Mouse (Mus musculus) kidney, embryonic 16.5 days (tissue): ENCODE data around the gene Cxcr5. TPM values are rescaled to one million over a fixed set of nuclear protein-coding genes. Genes with fewer than 3 reads are reported as not detected.

ENCODE experiments used
- ATAC-seq: fragments of 200-750 bp; cut with Nextera tagmentation; 2 replicates; pipeline ENCODE4 v1.8.0; 2017; ENCODE audit warnings: moderate TSS enrichment; ENCODE audit not compliant: low FRiP score, low TSS enrichment
- H3K27ac ChIP-seq: fragments of 300-500 bp; sonication (generic); 2 replicates; pipeline ENCODE4 v1.5.1; 2014; ENCODE audit warnings: low read length
- H3K27me3 ChIP-seq: fragments of 300-500 bp; sonication (generic); 2 replicates; pipeline ENCODE4 v1.6.1; 2014; ENCODE audit warnings: low read length, control low read depth, mixed read lengths; ENCODE audit not compliant: insufficient read depth
- H3K36me3 ChIP-seq: fragments of 300-500 bp; sonication (generic); 2 replicates; pipeline ENCODE4 v1.6.1; 2014; ENCODE audit warnings: low read length, control low read depth, mixed read lengths; ENCODE audit not compliant: insufficient read depth
- H3K4me1 ChIP-seq: fragments of 300-500 bp; sonication (generic); 2 replicates; pipeline ENCODE4 v1.6.1; 2014; ENCODE audit warnings: low read length, control low read depth, mixed read lengths; ENCODE audit not compliant: insufficient read depth
- H3K4me2 ChIP-seq: fragments of 300-500 bp; sonication (generic); replicated peaks from 2 replicates; pipeline ENCODE4 v1.6.1; 2014; ENCODE audit warnings: low read depth, low read length
- H3K4me3 ChIP-seq: fragments of 300-500 bp; sonication (generic); 2 replicates; pipeline ENCODE4 v1.5.1; 2014; ENCODE audit warnings: mild to moderate bottlenecking, low read length
- H3K9ac ChIP-seq: fragments of 300-500 bp; sonication (generic); replicated peaks from 2 replicates; pipeline ENCODE4 v1.6.1; 2014; ENCODE audit warnings: low read length
- H3K9me3 ChIP-seq: fragments of 300-500 bp; sonication (generic); 2 replicates; pipeline ENCODE4 v1.6.1; 2016; ENCODE audit warnings: low read length, control low read depth
- WGBS: fragments of 180-500 bp; shearing (Covaris S2); extraction: QIAGEN DNeasy Blood & Tissue Kit; methylation state at CpG from one replicate; pipeline ENCODE4 v1.1.7; 2014; 5-methylcytosine and 5-hydroxymethylcytosine counted together
- polyA plus RNA-seq: library from polyadenylated mRNA; unstranded; fragments of >200 nt; fragmentation: Nextera tagmentation; extraction: Ambion mirVana; gene quantifications from 2 replicates; pipeline ENCODE4 v1.2.1, GENCODE M21; 2015

The Cxcr5 gene
- polyA plus RNA-seq, 1 experiment from 2014 or later, result 0.11 TPM

GRCm38 (mm10) chr9:44600801-44601200 lies 39.1 kb upstream of the Cxcr5 start:
- ATAC-seq, result no peak
- H3K27me3 ChIP-seq, result no peaks in the 10 kb centered on the region
- no peak overlapping the region for H3K27ac ChIP-seq
- no peak overlapping the region for H3K4me2 ChIP-seq
- H3K4me3 ChIP-seq, result no peak overlapping the region
- no peak overlapping the region for H3K9ac ChIP-seq
- no peaks in the 10 kb centered on the region for H3K9me3 ChIP-seq
- peaks cover 32% of the 10 kb centered on the region for H3K4me1 ChIP-seq
- H3K36me3 ChIP-seq, result no peaks in the 10 kb centered on the region
- WGBS, result 76% methylated on average over 6 of the region's 6 CpGs

- ATAC-seq, result no peak
- Histone ChIP-seq H3K36me3 (no peaks in the 10 kb centered on the region), H3K9ac (0 out of 2 replicates have a peak overlapping the region, but pooled peaks have one; percentile 1), H3K27ac (peak overlapping the region; percentile 84), H3K4me1 (peaks cover 32% of the 10 kb centered on the region), H3K4me2 (peak overlapping the region; percentile 49), H3K9me3 (no peaks in the 10 kb centered on the region), H3K27me3 (no peaks in the 10 kb centered on the region), H3K4me3 (no peak overlapping the region)
- WGBS, result 16% methylated on average over 4 of the region's 6 CpGs
Observed at GRCm38 (mm10) chr9:44599616-44600015, 37.9 kb upstream of the Cxcr5 start.

- Histone ChIP-seq H3K27ac (peak overlapping the region; percentile 84), H3K4me3 (peak overlapping the region; percentile 24), H3K9me3 (no peaks in the 10 kb centered on the region), H3K4me2 (peak overlapping the region; percentile 49), H3K27me3 (no peaks in the 10 kb centered on the region), H3K36me3 (no peaks in the 10 kb centered on the region), H3K4me1 (peaks cover 32% of the 10 kb centered on the region), H3K9ac (peak overlapping the region; percentile 49)
- 5% methylated on average over 18 of the region's 18 CpGs for WGBS
- peak; percentile 81 for ATAC-seq
Observed at GRCm38 (mm10) chr9:44598899-44599495, 37.3 kb upstream of the Cxcr5 start.

- Histone ChIP-seq H3K4me3 (no peak overlapping the region), H3K9me3 (no peaks in the 10 kb centered on the region), H3K4me2 (no peak overlapping the region), H3K9ac (no peak overlapping the region), H3K36me3 (no peaks in the 10 kb centered on the region), H3K27ac (no peak overlapping the region), H3K4me1 (peaks cover 28% of the 10 kb centered on the region), H3K27me3 (no peaks in the 10 kb centered on the region)
- WGBS, result 93% methylated on average over 2 of the region's 2 CpGs
- ATAC-seq, result no peak
Observed at GRCm38 (mm10) chr9:44597742-44598141, 36.1 kb upstream of the Cxcr5 start.

GRCm38 (mm10) chr9:44595537-44595930 lies 33.9 kb upstream of the Cxcr5 start:
- ATAC-seq, result no peak
- H3K27ac ChIP-seq, result no peak overlapping the region
- H3K9me3 ChIP-seq, result 0 out of 2 replicates have a peak, but pooled peaks cover 4% of the 10 kb centered on the region
- no peaks in the 10 kb centered on the region for H3K27me3 ChIP-seq
- H3K36me3 ChIP-seq, result no peaks in the 10 kb centered on the region
- H3K4me3 ChIP-seq, result no peak overlapping the region
- 69% methylated on average over 1 of the region's 1 CpGs for WGBS
- H3K4me2 ChIP-seq, result no peak overlapping the region
- H3K9ac ChIP-seq, result no peak overlapping the region
- peaks cover 25% of the 10 kb centered on the region for H3K4me1 ChIP-seq

- ATAC-seq, result no peak
- 87% methylated on average over 9 of the region's 9 CpGs for WGBS
Observed at GRCm38 (mm10) chr9:44594901-44595536, 33.3 kb upstream of the Cxcr5 start.

GRCm38 (mm10) chr9:44593886-44594285 lies 32.2 kb upstream of the Cxcr5 start:
- H3K9ac ChIP-seq, result no peak overlapping the region
- H3K4me3 ChIP-seq, result no peak overlapping the region
- 78% methylated on average over 4 of the region's 4 CpGs for WGBS
- 0 out of 2 replicates have a peak, but pooled peaks cover 4% of the 10 kb centered on the region for H3K9me3 ChIP-seq
- no peaks in the 10 kb centered on the region for H3K27me3 ChIP-seq
- H3K4me2 ChIP-seq, result no peak overlapping the region
- H3K36me3 ChIP-seq, result no peaks in the 10 kb centered on the region
- H3K27ac ChIP-seq, result no peak overlapping the region
- no peak for ATAC-seq
- peaks cover 12% of the 10 kb centered on the region for H3K4me1 ChIP-seq

More at GRCm38 (mm10) chr9:44594901-44595536, 33.3 kb upstream of the Cxcr5 start:
- H3K4me2 ChIP-seq, result no peak overlapping the region
- no peak overlapping the region for H3K27ac ChIP-seq
- no peak overlapping the region for H3K4me3 ChIP-seq
- H3K36me3 ChIP-seq, result no peaks in the 10 kb centered on the region
- peaks cover 23% of the 10 kb centered on the region for H3K4me1 ChIP-seq
- H3K9me3 ChIP-seq, result 0 out of 2 replicates have a peak, but pooled peaks cover 4% of the 10 kb centered on the region
- no peak overlapping the region for H3K9ac ChIP-seq
- no peaks in the 10 kb centered on the region for H3K27me3 ChIP-seq

GRCm38 (mm10) chr9:44593221-44593620 lies 31.5 kb upstream of the Cxcr5 start:
- H3K27me3 ChIP-seq, result no peaks in the 10 kb centered on the region
- 0 out of 2 replicates have a peak, but pooled peaks cover 6% of the 10 kb centered on the region for H3K4me1 ChIP-seq
- ATAC-seq, result no peak
- 0 out of 2 replicates have a peak, but pooled peaks cover 4% of the 10 kb centered on the region for H3K9me3 ChIP-seq
- WGBS, result 86% methylated on average over 4 of the region's 4 CpGs
- no peaks in the 10 kb centered on the region for H3K36me3 ChIP-seq
- no peak overlapping the region for H3K27ac ChIP-seq
- H3K4me3 ChIP-seq, result no peak overlapping the region
- H3K4me2 ChIP-seq, result no peak overlapping the region
- H3K9ac ChIP-seq, result no peak overlapping the region

GRCm38 (mm10) chr9:44591595-44592188 lies 30.0 kb upstream of the Cxcr5 start:
- WGBS, result 63% methylated on average over 7 of the region's 7 CpGs
- H3K4me1 ChIP-seq, result no peaks in the 10 kb centered on the region
- H3K9me3 ChIP-seq, result 0 out of 2 replicates have a peak, but pooled peaks cover 4% of the 10 kb centered on the region
- no peak overlapping the region for H3K4me3 ChIP-seq
- H3K4me2 ChIP-seq, result no peak overlapping the region
- no peaks in the 10 kb centered on the region for H3K27me3 ChIP-seq
- no peak for ATAC-seq
- H3K9ac ChIP-seq, result no peak overlapping the region
- no peaks in the 10 kb centered on the region for H3K36me3 ChIP-seq
- no peak overlapping the region for H3K27ac ChIP-seq

GRCm38 (mm10) chr9:44590969-44591368 lies 29.3 kb upstream of the Cxcr5 start:
- 0 out of 2 replicates have a peak, but pooled peaks cover 4% of the 10 kb centered on the region for H3K9me3 ChIP-seq
- H3K4me1 ChIP-seq, result no peaks in the 10 kb centered on the region
- H3K27ac ChIP-seq, result no peak overlapping the region
- no peak for ATAC-seq
- no peak overlapping the region for H3K9ac ChIP-seq
- H3K27me3 ChIP-seq, result no peaks in the 10 kb centered on the region
- H3K4me3 ChIP-seq, result no peak overlapping the region
- 26% methylated on average over 2 of the region's 2 CpGs for WGBS
- H3K4me2 ChIP-seq, result no peak overlapping the region
- H3K36me3 ChIP-seq, result no peaks in the 10 kb centered on the region
